Mouse (Mus musculus) left cerebral cortex, postnatal 36 days (tissue): ENCODE measurements around the gene Tnni1. TPM values are rescaled to one million over a fixed set of nuclear protein-coding genes. Genes with fewer than 3 reads are reported as not detected.

Experiments used
- DNase-seq, 2 experiments: peaks; one replicate each; pipeline ENCODE4 v3.0.0; 2021 to 2022; ENCODE audit warnings: low spot score in 2 of 2, mixed read lengths in 1 of 2
- intact Hi-C: fragments of 180-260 bp; cut with DNase I; formaldehyde crosslinking; loops from one replicate; pipeline ENCODE4 v1.15.1; 2025
- total RNA-seq, 2 experiments: library from RNA; stranded (reverse); gene quantifications; 2 replicates each; pipeline ENCODE4 v1.2.3; 2021

The Tnni1 gene
- total RNA-seq, 2 experiments from 2014 or later, result 2.2 to 4.8 TPM

DNA sequence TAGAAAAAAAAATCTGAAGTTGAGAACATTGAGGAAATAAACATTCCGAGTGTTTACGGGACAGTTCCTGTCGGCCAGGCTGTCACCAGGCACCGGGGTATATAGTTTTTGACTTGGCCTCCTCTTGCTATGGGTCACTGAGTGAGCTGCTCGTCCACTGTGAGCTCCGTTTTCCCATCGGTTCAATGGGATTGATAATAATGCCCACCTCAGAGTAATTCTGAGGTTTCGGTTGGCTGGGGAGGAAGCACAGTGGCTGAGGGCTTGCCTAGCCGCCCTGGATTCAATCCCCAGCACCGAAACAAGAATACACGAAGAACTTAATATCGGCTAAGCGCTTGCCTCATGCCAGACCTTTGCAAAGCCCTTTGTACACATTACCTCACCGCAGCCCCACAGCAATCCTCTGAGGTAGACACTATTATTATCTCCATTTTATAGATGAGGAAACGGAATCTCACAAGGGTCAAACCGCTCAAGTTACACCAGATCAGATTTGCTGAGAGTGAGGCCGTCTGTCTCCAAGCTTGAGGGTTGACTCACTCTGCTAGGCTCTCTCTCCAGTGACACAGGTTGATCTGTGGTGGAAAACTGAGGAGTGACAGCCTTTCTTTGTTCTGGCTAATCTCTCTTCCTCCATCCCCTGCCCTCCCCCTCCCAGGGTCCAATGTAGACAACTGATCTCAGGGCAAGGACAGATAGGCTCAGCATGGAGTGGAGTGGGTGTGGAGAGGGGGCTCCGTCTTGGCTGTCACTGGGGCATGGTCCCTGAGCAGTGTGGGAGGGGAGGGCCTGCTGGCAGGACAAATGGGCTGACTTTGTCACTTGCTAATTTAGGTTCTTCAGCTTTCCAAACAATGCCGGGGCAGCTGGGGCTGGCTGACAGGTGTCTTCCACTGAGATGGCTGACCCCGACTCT is 15.2 kb downstream of the Tnni1 start:
- DNase-seq, result no peak
- intact Hi-C loops, result no loop called here

- intact Hi-C loops, result no loop called here
- no peak for DNase-seq
Measured at GRCm38 (mm10) chr1:135798492-135798891, 19.3 kb downstream of the Tnni1 start.

GRCm38 (mm10) chr1:135799109-135799627 is 19.9 kb downstream of the Tnni1 start:
- DNase-seq, result no peak
- intact Hi-C loops, result no loop called here

DNA sequence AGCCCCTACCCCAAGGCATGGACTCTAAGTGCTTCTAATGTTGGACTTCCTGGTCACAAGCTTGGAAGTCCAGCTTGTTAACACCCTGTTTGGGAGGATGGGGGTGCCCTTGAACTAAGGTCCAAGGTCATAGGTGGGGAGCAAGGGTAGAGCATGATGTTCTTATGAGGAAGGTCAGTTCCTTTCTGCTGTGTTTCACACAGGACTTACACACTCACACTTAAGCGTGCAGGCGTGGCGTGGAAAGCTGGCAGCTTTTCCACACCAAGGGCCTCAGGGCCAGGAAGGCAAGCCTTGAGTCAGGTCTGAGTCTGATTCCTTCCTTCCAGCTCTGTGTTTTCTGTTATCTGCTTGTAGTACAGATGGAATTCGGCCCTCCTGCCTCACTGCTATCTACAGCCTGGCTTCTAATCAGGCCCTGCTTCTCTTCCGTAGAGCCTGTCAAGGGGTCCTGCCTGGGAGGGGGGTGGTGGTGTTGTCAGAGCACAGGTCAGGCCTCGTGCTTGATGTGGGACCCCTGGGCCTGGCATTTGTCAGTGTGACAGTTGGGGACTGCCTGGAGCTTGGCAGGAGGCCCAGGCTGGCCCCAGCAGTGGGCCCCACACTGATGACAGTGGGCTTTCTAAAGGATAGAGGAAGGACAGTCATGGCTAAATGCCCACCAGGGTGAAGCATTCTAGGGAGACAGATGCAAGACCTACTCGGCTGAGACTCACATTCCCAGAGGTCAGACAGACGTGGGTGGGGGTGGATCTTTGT is 21.1 kb downstream of the Tnni1 start:
- no peak for DNase-seq
- intact Hi-C loops, result no loop called here

- intact Hi-C loops, result no loop called here
- no peak for DNase-seq
Measured at GRCm38 (mm10) chr1:135807546-135807945, 28.3 kb downstream of the Tnni1 start.

- intact Hi-C loops, result no loop called here
- no peak for DNase-seq
Measured at GRCm38 (mm10) chr1:135810180-135810579, 30.9 kb downstream of the Tnni1 start.

GRCm38 (mm10) chr1:135811016-135811646 is 31.9 kb downstream of the Tnni1 start:
- intact Hi-C loops, result no loop called here
- DNase-seq, result peak; percentile 60 to 75

GRCm38 (mm10) chr1:135812205-135812604 is 33.0 kb downstream of the Tnni1 start:
- no peak for DNase-seq
- intact Hi-C loops, result no loop called here

DNA sequence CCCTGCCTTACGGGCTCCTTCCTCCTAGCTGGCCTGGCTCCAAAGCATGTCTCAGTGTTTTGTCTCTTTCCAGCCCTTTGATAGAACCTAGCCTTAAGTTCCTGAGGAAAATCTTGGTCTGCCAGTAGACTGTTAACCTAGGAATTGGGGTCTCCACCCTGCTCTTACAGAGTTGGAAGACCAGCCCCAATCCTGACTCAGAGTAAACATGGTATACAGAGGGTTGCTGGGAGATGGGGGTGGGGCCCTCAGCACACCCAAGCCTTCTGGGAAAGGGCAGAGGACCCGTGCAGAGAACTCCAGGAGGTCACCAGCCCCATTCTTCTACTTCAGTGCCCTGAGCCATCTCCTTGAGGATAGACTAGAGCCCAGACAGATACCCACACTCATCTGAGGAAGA is 33.4 kb downstream of the Tnni1 start:
- intact Hi-C loops, result no loop called here
- DNase-seq, result no peak

DNA sequence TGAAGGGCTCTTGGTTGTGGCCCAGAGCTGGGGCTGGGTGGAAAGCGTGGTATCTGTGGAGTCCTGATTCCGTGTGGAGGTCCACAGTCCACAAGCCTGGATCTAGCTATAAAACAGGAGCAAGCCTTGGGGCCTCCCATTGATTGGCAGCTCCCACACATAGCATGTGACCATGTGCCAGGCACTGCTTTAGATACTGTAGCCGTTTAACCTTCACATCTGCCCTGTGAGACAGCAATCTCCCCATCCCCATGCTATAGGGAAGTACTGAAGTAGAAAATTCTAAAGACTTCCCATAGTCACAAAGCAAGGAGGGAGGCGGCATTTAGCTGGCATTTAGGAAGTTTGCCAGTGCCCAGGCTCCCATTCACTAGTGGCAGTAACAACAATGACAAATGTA is 33.8 kb downstream of the Tnni1 start:
- intact Hi-C loops, result no loop called here

GRCm38 (mm10) chr1:135813687-135814395 is 34.6 kb downstream of the Tnni1 start:
- intact Hi-C loops, result no loop called here
- DNase-seq, result no peak

More for the DNA sequence above, 33.8 kb downstream of the Tnni1 start:
- no peak for DNase-seq

GRCm38 (mm10) chr1:135814531-135814930 is 35.3 kb downstream of the Tnni1 start:
- intact Hi-C loops, result no loop called here
- no peak for DNase-seq

GRCm38 (mm10) chr1:135817595-135817994 is 38.4 kb downstream of the Tnni1 start:
- intact Hi-C loops, result no loop called here
- DNase-seq, result no peak

DNA sequence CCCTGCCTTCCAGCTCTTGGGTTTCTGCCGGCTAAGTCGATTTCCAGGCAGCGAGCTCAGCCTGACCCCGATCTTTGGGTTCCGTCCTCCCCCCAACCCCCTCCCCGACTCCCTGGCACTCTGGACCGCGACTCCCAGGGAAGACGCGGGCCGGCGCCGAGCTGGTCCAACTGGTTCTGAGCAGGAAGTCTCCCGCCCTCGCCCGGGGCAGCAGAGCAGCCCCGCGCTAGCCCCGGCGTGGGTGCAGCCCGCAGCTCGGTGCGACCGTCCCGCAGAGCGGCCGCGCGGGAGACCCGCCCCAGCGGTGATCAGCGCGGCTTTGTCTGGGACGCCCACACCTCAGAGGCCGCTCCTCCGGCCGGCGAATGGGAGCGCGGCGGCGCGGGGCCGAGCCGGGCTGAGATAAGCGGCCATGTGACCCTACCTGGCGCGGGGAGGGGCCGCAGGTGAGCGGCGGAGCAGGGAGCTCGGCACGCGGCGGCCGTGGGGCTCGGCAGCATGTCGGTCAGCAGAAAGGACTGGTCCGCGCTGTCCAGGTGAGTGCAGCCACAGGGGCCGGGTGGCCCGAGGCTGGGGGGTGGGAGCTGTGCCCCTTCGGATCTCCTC is 39.4 kb downstream of the Tnni1 start, which contains the start of gene Lad1:
Gene Lad1, plus strand, starts transcription at position 118 of the 606 bp plus-strand sequence.
- no peak for DNase-seq
- intact Hi-C loops, result no loop called here

DNA sequence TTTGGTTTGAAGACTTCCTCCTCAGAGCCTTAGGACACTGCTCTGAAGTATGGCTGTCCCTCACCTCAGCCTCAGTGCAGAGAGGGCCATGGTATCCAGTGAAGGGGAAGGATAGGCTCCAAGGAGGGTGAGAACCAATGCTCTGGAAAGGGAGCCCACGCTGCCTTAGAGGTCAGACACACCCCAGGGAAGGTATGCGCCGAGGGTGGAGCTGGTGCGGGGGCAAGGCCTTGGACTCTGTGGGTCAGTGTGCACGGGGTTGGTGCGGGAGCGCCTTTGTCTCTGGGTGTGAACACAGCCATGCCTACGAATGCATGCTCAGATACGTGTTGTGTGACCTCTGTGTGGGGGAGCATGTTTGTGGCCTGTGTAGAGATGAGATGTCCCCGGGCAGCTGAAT is 40.8 kb downstream of the Tnni1 start:
- DNase-seq, result no peak
- intact Hi-C loops, result no loop called here

GRCm38 (mm10) chr1:135820736-135821364 is 41.6 kb downstream of the Tnni1 start:
- peak in 1 of 2 experiments; percentile 26 for DNase-seq

GRCm38 (mm10) chr1:135821780-135822179 is 42.5 kb downstream of the Tnni1 start:
- no peak for DNase-seq

More at GRCm38 (mm10) chr1:135820736-135821364, 41.6 kb downstream of the Tnni1 start:
- intact Hi-C loops, result no loop called here

GRCm38 (mm10) chr1:135828918-135829317 is 49.7 kb downstream of the Tnni1 start:
- intact Hi-C loops, result loop anchor here (5.0 kb wide), 1 partner anchor 77 kb away; no protein-coding TSS in a partner anchor
- no peak for DNase-seq

More at GRCm38 (mm10) chr1:135821780-135822179, 42.5 kb downstream of the Tnni1 start:
- intact Hi-C loops, result no loop called here
